ENCODE assay signal across 9 mouse cellular contexts in the genomic region with DNA sequence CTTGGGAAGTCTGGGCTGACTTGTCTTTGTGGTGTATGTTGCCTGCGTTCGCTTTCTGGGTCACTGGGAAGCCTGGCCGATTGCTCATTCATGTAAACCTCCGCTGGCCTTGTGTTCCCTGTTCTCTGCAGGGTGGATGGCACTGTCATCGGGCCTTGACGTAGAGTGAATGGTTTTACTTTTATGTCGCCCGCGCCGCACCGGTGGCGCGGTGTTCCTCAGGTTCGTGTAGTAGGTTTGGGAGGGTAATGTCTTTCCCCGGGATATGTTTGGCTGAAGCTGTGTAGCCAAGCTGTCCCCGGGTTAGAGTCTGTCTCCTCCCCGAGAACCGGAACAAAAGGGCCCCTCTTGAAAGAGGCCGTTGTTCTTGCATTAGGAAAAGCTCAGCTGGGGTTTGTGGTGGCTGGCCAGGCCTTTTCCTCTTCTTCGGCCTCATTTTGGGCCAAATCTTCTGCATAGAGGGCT. TPM values are rescaled to one million over a fixed set of nuclear protein-coding genes. Genes with fewer than 3 reads are reported as not detected.
A peak's percentile ranks its signal among the peaks of the same experiment; 100 is the strongest.
DNase-seq lines count a peak whose midpoint lies in the region; ATAC-seq and TF ChIP-seq lines count a peak whose summit lies in the region.
"Had no signal": no experiment of that assay in that cellular context is flagged by ENCODE, and none has a peak within 500 bp of the region (broad histone marks: within the 10 kb centered on the region; RNA-seq: fewer than 3 reads in every experiment).

No protein-coding gene starts in this region.

- peaks cover 43% of the 10 kb centered on the region for H3K4me1 ChIP-seq in embryonic facial prominence, embryonic 13.5 days
- H3K4me1 ChIP-seq in midbrain, embryonic 16.5 days (ENCODE audit: control insufficient read depth, insufficient read depth, low read length) = peaks cover 29% of the 10 kb centered on the region

- DNase-seq in layer of hippocampus, adult 2 months (ENCODE audit: low spot score in 2 of 2) = peak; percentile 49 to 78
- no peak for DNase-seq in layer of hippocampus, postnatal 25 days (ENCODE audit: extremely low spot score in 1 of 2, low spot score in 1 of 2)
- DNase-seq in layer of hippocampus, postnatal 10 days (ENCODE audit: low spot score in 2 of 2) = peak; percentile 41 to 55
- DNase-seq in kidney, adult 8-10 months = no peak
- DNase-seq in spleen, adult 18-20 months = no peak
- no peak for DNase-seq in heart, adult 9 months (ENCODE audit: low spot score in 2 of 2)

- ATAC-seq in embryonic facial prominence, embryonic 13.5 days (ENCODE audit: insufficient number of reproducible peaks, insufficient read depth, low FRiP score, low TSS enrichment, low read depth) = no peak
- 0 out of 2 replicates have a peak, but pooled peaks have one; percentile 13 for ATAC-seq in midbrain, embryonic 16.5 days

- H3K36me3 ChIP-seq in embryonic facial prominence, embryonic 13.5 days = peaks cover 13% of the 10 kb centered on the region
- no peaks in the 10 kb centered on the region for H3K36me3 ChIP-seq in midbrain, embryonic 16.5 days (ENCODE audit: control insufficient read depth, insufficient read depth, low read length)

- H3K27ac ChIP-seq in layer of hippocampus, adult 2 months = peak overlapping the region; percentile 89
- peak overlapping the region; percentile 57; the same call in 1 of the 2 replicates for H3K27ac ChIP-seq in embryonic facial prominence, embryonic 13.5 days
- H3K27ac ChIP-seq in midbrain, embryonic 16.5 days (ENCODE audit: low read length) = peak overlapping the region; percentile 59

- 35% methylated on average over 20 of the region's 20 CpGs for WGBS in embryonic facial prominence, embryonic 13.5 days
- WGBS in midbrain, embryonic 16.5 days = 23% methylated on average over 20 of the region's 20 CpGs

- TF ChIP-seq CTCF in layer of hippocampus, adult 2 months (conservative IDR thresholded peaks at IDR 0.05) = no peak

- no peaks in the 10 kb centered on the region for H3K27me3 ChIP-seq in embryonic facial prominence, embryonic 13.5 days
- no peaks in the 10 kb centered on the region for H3K27me3 ChIP-seq in midbrain, embryonic 16.5 days (ENCODE audit: control insufficient read depth, insufficient read depth, low read depth, low read length)

- no peaks in the 10 kb centered on the region; the same call in 1 of the 2 replicates for H3K9me3 ChIP-seq in embryonic facial prominence, embryonic 13.5 days
- no peaks in the 10 kb centered on the region for H3K9me3 ChIP-seq in midbrain, embryonic 16.5 days (replicated peaks; ENCODE audit: control insufficient read depth, low read length, poor library complexity, severe bottlenecking)
- H3K9me3 ChIP-seq: G1E had no signal

- peak overlapping the region; percentile 20; the same call in 1 of the 2 replicates for H3K4me2 ChIP-seq in embryonic facial prominence, embryonic 13.5 days
- peak overlapping the region; percentile 33; the same call in 1 of the 2 replicates for H3K4me2 ChIP-seq in midbrain, embryonic 16.5 days (ENCODE audit: low read length)

- H3K9ac ChIP-seq in embryonic facial prominence, embryonic 13.5 days = peak overlapping the region; percentile 32; the same call in 1 of the 2 replicates
- H3K9ac ChIP-seq in midbrain, embryonic 16.5 days (ENCODE audit: low read depth, low read length) = peak overlapping the region; percentile 28

- H3K4me3 ChIP-seq in layer of hippocampus, adult 2 months = peak overlapping the region; percentile 26; the same call in 1 of the 2 replicates
- H3K4me3 ChIP-seq in embryonic facial prominence, embryonic 13.5 days = no peak overlapping the region
- H3K4me3 ChIP-seq in midbrain, embryonic 16.5 days (ENCODE audit: low read depth, low read length) = no peak overlapping the region

RNA-seq across cellular contexts. Expression of a gene that starts 21.8 kb away (rescaled TPM):
- 100 to 1,000 TPM; 269 to 286 TPM for total RNA-seq in layer of hippocampus, adult 2 months (2021)
- total RNA-seq in layer of hippocampus, postnatal 25 days (2021) = 100 to 1,000 TPM; 288 to 289 TPM
- polyA plus RNA-seq in embryonic facial prominence, embryonic 13.5 days (2015; fragmentation: Nextera tagmentation; extraction: Ambion mirVana) = 17.7 and 20.1 TPM in 2 replicates
- 100 to 1,000 TPM; 338 to 353 TPM for total RNA-seq in layer of hippocampus, postnatal 10 days (2021)
- polyA plus RNA-seq in midbrain, embryonic 16.5 days (2015; fragmentation: Nextera tagmentation; extraction: Ambion mirVana) = 141 and 146 TPM in 2 replicates

Comparison
In these comparisons a context has a peak if more than half of its experiments do, and no peak if none do; other contexts are left out.
1. DNase-seq: peak in layer of hippocampus, adult 2 months (2 of 2) and layer of hippocampus, postnatal 10 days (2 of 2); none in layer of hippocampus, postnatal 25 days (0 of 2), kidney, adult 8-10 months (0 of 2), spleen, adult 18-20 months (0 of 2) and heart, adult 9 months (0 of 2).
2. Peak in every context shown above with its lines, with median percentiles within 50 percentile points of each other: H3K27ac ChIP-seq.